Mouse (Mus musculus) embryonic fibroblast, embryonic 13.5 days (primary cell): Measurements from ENCODE around the gene Plk5. TPM values are rescaled to one million over a fixed set of nuclear protein-coding genes. Genes with fewer than 3 reads are reported as not detected.

Source experiments
- H3K27ac ChIP-seq: 2 replicates; pipeline ENCODE4 v1.5.1; 2012; ENCODE audit warnings: low read length, control low read depth, inconsistent platforms; ENCODE audit not compliant: insufficient read depth
- H3K4me1 ChIP-seq: 2 replicates; pipeline ENCODE4 v1.6.1; 2011; ENCODE audit warnings: low read length; ENCODE audit not compliant: control insufficient read depth, insufficient read depth
- H3K4me3 ChIP-seq: 2 replicates; pipeline ENCODE4 v1.5.1; 2011; ENCODE audit warnings: mild to moderate bottlenecking, control low read depth, low read length; ENCODE audit not compliant: insufficient read depth
- CTCF ChIP-seq: IDR thresholded peaks from 2 replicates; pipeline ENCODE4 v1.5.1; 2011; ENCODE audit warnings: mild to moderate bottlenecking, control low read depth, low read length, moderate library complexity, borderline replicate concordance; ENCODE audit not compliant: insufficient read depth
- POLR2A ChIP-seq: IDR thresholded peaks from 2 replicates; pipeline ENCODE4 v1.6.1; 2011; ENCODE audit warnings: low read depth, mild to moderate bottlenecking, control low read depth, low read length, moderate library complexity
- polyA plus RNA-seq: library from polyadenylated mRNA; stranded (reverse); fragments of >200 nt; gene quantifications from 2 replicates; pipeline ENCODE4 v1.2.4, GENCODE M21; 2011; ENCODE audit warnings: low read depth; ENCODE audit not compliant: missing spikeins, insufficient read length

Plk5 gene
- polyA plus RNA-seq, 1 experiment = not detected

DNA sequence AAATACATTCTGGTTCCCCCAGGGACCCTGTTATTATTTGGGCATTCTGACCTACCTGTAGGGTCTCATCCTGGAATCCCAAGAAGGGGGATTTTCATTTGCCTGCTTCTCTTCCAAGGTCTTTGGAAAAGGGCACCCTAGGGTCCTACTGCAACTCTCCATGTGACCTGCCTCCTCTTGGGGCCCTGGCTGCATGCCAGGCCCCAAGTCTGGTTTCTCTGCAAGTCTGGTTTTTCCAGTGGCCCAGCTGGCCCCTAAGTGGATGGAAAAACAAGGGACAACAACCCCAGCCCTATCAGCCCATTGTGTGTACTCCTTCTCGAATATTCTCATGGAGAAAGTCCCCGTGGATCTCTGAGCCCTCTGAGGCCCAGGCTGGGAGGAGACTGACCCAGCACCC is 25.4 kb upstream of the Plk5 start:
- H3K4me1 ChIP-seq = no peaks in the 10 kb centered on the region
- no peak for TF ChIP-seq CTCF
- no peak for TF ChIP-seq POLR2A
- no peak overlapping the region for H3K4me3 ChIP-seq
- H3K27ac ChIP-seq = no peak overlapping the region

DNA sequence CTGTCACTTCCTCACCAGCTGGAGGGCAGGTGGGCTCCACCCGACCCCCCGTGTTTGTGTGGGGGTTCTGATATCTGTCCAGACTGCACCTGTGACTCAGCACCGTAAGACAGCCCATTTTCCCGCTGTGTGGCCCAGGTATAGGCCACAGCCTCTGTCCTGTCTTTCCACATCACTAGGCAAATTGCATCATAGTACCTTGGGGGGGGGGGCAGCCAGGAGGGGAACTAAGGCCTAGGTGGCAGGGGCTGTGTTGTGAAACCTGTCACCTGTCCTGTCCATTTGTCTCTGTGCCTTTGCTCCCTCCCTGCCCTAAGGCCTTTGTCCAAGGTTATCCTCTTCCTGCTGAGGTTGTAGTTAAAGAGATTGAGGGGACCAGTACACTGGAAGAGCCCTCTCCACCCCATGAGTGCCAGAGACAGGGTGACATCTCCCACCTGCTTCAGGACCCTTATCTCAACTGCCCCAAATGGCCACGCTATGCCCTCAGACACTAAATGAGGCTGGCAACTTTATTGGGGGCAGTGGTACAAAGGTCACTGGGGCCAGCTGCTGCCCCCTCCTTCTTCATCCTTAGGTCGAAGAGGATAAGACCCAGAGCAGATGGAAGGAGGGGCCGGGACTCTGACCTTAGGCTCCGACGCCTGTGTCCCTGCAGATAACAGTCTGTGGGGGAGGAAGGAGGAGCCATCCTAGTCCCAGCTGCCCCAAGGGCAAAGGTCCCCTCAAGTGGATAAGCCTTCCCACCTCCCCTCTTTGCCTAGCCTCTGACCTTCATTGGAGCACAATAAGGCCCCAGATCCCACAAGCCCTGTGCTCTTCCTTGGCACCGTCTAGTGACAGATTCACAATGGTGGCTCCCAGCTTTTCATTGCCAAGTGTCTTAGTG is 24.4 kb upstream of the Plk5 start:
- no peaks in the 10 kb centered on the region for H3K4me1 ChIP-seq
- TF ChIP-seq POLR2A (no peak), CTCF (no peak)
- no peak overlapping the region for H3K27ac ChIP-seq
- H3K4me3 ChIP-seq = no peak overlapping the region

DNA sequence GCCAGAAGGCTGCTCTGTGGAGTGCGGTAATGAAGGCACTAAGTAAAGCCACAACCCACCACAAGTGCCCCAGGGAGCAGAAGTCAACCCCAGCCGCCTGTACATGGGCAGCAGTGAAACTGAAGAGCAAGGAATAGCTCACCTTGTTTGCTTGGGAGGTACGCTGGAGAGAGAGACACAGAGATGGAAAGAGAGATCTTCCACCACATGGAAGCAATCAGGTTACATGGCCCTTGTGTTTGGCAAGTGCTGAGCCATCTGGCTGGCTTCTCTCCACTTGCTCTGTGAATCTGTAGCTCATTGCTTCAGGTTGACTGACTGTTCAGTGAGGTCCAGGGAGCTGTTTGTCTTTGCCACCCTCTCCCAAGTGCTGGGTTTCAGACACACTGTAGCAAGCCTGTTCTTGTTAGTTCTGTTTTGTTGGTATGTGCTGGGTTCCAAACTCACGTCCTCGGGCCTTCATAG is 23.7 kb upstream of the Plk5 start:
- no peaks in the 10 kb centered on the region for H3K4me1 ChIP-seq
- no peak for TF ChIP-seq CTCF
- TF ChIP-seq POLR2A = no peak
- no peak overlapping the region for H3K27ac ChIP-seq
- no peak overlapping the region for H3K4me3 ChIP-seq

DNA sequence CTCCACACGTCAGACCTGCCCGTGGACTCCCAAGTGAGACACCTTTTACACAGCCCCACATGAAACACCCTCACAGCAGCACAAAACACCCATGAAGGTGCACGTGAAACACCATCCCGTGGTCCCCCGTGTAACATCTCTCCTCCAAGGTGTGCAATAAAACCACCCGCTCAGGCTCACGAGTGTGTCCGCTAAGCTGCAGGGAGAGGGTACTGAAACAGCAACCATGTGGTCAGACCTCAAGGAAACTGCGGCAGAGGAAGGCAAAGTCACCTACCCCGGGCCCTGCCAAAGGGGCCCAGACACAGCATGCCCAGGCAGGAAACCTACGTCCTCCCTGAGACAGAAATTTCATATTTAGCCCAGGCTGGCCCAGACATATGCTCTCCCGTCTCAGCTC is 20.0 kb upstream of the Plk5 start:
- no peak overlapping the region for H3K27ac ChIP-seq
- H3K4me3 ChIP-seq = no peak overlapping the region
- TF ChIP-seq CTCF (no peak), POLR2A (no peak)
- H3K4me1 ChIP-seq = peaks cover 5% of the 10 kb centered on the region; the same call in 1 of the 2 replicates

DNA sequence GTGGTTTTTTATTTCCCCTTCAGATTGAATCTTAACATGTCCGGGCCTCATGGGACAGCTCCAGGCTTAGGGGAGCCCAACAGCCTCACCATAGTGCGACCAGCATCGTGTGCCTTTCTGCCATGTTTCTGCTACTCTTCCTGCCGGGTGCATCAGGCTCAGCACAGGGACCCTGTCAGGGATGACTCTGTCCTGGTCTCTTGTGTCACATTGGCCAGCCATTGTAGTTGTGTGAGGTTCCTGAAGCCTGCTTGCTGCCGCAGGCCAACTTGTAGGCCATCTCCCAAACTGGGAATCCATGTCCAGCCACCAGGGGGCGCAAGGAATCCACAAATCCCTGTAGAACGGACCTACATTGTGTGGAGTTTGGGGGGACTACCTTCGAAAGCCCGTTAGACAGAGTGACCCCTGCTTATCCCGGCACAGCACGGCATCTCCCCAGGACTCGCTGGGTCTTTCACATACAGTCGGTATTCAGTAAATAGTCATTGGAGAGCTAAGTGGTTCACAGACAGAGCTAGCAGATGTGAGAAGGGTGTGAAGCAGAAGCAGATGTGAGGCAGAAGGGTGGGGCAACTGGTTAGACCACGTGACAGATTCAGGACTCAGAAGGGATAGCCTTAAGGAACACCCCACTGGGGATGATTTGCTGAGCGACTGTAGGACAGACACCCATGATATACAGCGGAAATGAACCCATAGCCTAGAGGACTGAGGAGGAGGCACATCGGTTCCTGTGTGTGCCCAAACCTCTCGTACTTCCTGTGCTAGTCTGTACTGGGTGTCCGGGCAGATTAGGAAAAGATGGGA is 16.1 kb upstream of the Plk5 start:
- TF ChIP-seq POLR2A (peak; percentile 31), CTCF (peak; percentile 73)
- Histone ChIP-seq H3K4me1 (peaks cover 5% of the 10 kb centered on the region; the same call in 1 of the 2 replicates), H3K4me3 (no peak overlapping the region), H3K27ac (no peak overlapping the region)

DNA sequence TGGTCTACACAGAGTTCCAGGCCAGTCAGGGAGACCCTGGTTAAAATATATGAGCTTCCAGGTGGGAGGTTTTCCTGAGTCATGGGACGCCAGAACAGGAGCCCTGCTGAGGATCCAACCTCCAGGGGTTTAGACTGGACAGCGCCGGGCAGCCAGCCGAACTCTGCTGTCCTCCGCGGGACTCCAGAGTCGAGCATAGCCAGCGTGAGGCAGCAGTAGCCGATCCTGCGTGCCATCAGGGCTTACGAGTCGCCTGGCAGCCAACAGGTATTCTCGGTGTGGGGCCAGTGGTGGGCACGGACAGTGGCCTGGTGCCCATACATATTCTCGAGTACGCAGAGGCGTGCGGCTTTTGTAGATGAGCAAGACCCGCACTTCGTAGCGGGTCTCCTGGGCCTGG is 15.2 kb upstream of the Plk5 start:
- peaks cover 9% of the 10 kb centered on the region; the same call in 1 of the 2 replicates for H3K4me1 ChIP-seq
- no peak for TF ChIP-seq CTCF
- TF ChIP-seq POLR2A = no peak
- H3K4me3 ChIP-seq = no peak overlapping the region
- H3K27ac ChIP-seq = no peak overlapping the region

DNA sequence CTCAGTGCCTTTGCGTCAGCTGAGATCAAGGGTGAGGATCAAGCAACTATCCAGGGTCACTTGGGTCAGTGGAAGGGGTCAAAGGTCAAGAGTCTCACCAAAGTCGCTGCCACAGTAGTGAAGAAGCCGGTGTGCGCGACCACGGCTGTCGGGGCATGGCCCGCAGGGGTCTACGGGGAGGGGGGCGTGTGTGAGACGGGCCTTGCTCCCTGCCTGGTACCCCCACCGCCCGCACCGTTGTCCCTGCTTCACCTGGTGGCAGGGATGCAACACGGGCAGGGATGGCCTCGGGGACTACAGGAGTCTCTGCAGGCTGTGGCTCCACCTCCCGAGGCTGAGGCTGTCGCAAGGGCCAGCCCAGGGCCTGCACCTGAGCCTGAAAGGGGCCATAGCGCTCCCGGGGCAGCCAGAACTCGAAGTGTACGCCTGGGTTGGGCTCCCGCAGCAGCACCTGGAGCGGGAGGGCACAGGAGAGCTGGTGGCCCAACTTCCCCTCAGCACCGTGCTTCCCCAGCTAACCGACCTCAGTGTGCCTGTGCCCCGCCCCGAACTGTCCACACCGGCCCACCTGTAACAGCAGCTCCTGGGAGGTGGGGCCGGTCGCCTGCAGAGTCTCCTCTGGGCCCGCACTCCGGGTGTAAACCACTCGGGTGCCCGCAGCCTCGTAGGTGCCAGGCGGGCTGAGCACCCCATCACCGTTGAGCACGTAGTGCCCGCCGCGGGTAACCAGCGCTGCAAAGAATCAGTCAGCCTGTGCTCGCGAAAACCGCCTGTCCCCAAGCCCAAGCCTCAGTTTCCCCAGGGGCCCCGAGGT is 14.6 kb upstream of the Plk5 start:
- Histone ChIP-seq H3K27ac (no peak overlapping the region), H3K4me3 (no peak overlapping the region), H3K4me1 (peaks cover 9% of the 10 kb centered on the region; the same call in 1 of the 2 replicates)
- no peak for TF ChIP-seq CTCF
- 0 out of 2 replicates have a peak, but pooled peaks have one; percentile 20 for TF ChIP-seq POLR2A

DNA sequence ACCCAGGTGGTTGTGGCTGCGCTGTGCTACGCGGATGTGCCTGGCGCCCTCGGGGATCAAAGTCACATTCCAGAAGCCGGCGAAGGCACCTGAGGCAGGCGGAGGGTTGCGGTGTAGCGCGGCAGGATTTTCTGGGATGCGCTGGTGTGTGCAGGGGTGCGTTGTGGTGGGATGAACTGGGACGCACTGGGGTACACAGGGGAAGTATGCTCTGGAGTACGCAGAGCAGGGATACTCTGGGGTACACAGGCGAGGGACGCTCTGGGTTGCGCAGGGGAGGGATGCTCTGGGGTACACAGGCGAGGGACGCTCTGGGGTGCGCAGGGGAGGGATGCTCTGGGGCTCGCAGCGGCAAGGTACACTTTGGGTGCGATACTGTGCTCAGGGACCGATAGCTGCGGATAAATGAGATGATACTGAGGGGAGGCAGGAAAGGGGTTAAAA is 13.9 kb upstream of the Plk5 start:
- Histone ChIP-seq H3K4me3 (no peak overlapping the region), H3K4me1 (peaks cover 9% of the 10 kb centered on the region; the same call in 1 of the 2 replicates), H3K27ac (no peak overlapping the region)
- TF ChIP-seq POLR2A (no peak), CTCF (no peak)
